Mouse (Mus musculus): ENCODE results near the gene Frmd8. TPM values are rescaled to one million over a fixed set of nuclear protein-coding genes. Genes with fewer than 3 reads are reported as not detected.

The Frmd8 gene
- total and polyA plus RNA-seq, 3 experiments = 22.8 to 34.4 TPM; not detected in 1

DNA sequence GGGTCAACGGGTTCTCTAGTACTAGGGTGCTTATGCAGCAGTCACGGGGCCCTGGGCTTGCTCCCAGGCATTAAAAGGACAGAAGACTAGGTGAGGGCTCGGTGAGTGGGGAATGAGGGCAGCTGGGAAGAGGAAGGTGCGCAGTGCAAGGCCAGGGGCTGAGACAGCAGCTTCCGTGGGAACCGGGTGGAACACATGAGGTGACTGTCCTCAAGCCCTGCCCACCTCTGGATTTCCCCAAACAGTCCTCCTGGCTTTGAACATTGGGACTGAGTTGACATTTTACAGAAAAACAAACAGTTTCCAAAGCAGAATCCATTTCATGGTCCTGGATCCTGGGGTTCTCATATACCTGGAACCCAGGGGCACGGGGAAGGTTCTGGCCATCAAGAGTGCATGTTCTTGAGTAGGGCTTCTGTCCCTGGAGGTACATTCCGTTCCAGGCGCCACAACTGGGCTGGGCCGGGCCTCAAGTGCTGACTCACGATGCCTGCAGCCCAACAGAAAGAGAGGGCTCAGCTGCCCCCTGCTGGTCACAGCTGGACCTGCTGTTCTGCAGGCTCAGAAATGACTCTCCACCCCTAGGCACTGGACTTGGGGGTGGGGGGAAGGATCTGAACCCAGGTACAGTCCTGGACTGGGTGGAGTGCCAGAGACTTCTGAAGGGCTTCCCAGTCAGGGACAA lies 25.1 kb downstream of the Frmd8 start (continued):
- TF ChIP-seq ZKSCAN1 (IDR thresholded peaks at IDR 0.05; ENCODE audit: low read depth, low read length) (no peak), ZC3H11A (IDR thresholded peaks at IDR 0.05; ENCODE audit: low read depth, low read length) (peak; percentile 97), ZNF384 (IDR thresholded peaks at IDR 0.05; ENCODE audit: low read depth, low read length) (no peak), CTCF (IDR thresholded peaks at IDR 0.05 in 2 of 3, conservative IDR thresholded peaks at IDR 0.05 in 1 of 3; ENCODE audit: control insufficient read depth in 1 of 3, insufficient read depth in 1 of 3, low read depth in 2 of 3, low read length in 3 of 3, poor library complexity in 1 of 3, severe bottlenecking in 1 of 3) (peak; percentile 79 to 98 (median 96))

DNA sequence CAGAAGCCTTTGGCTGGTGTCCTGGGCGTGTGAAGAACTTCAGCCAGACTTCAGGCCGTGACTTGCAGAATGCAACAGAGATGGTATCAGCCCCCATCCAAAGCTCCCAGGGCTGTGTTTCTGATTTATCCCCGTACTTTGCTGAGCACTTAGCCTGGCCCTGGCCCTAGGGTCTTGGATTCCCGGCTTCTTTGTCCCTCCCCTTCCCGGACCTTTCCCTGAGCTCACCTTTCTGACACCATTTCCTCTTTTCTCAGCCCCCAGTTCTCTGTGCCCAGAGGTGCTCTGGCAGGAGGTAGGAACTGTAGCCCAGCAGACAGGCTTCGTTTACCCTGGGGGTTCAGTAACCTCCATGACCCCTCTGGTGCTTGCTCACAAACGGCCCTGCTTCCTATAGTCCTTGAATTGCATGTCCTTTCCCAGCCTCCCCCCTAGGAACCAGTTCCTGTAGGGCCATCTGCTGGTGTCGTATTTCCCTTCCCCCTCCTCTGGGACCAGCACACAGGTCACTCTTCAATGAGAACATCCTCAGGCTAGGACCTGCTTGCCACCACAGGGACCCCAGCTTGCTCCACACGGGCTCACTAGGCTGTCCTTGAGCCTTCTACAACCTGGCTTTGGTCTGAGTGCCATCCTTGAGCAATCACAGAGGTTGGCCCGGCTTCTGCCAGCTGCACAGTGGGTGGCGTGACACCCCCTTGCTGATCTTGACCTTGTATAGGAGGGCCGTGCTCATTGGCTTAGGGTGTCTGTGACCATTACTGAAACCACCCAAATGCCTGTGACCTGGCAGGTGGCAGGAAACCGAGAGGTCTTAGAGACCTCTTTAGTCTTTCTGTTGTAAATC lies 26.0 kb downstream of the Frmd8 start:
- H3K9me3 ChIP-seq (replicated peaks; ENCODE audit: insufficient read depth, low read length) = no peaks in the 10 kb centered on the region
- H3K4me3 ChIP-seq (ENCODE audit: control insufficient read depth in 1 of 2, insufficient read depth in 1 of 2, low read depth in 2 of 2, low read length in 2 of 2) = peak overlapping the region; percentile 44
- peak overlapping the region; percentile 86 for H3K9ac ChIP-seq (ENCODE audit: control insufficient read depth, low read depth, low read length, poor library complexity, severe bottlenecking)
- peak overlapping the region; percentile 96 for H3K27ac ChIP-seq (ENCODE audit: control insufficient read depth, low read depth, low read length)
- H3K36me3 ChIP-seq (ENCODE audit: control insufficient read depth in 1 of 2, insufficient read depth in 2 of 2, low read length in 2 of 2) = peaks cover 0 to 27% of the 10 kb centered on the region in 2 experiments; a peak in 2 of 4 replicates
- H3K27me3 ChIP-seq (ENCODE audit: control insufficient read depth in 1 of 2, insufficient read depth in 2 of 2, low read length in 2 of 2) = no peaks in the 10 kb centered on the region
- peak; percentile 81 for DNase-seq (ENCODE audit: low read depth, low spot score)
- peaks cover 12 to 41% of the 10 kb centered on the region in 2 experiments for H3K4me1 ChIP-seq (ENCODE audit: control insufficient read depth in 1 of 2, insufficient read depth in 2 of 2, low read length in 2 of 2)
- TF ChIP-seq MEF2A (IDR thresholded peaks at IDR 0.05; ENCODE audit: extremely low read depth, insufficient replicate concordance, low read depth, low read length, poor library complexity, severe bottlenecking) (no peak), MAZ (IDR thresholded peaks at IDR 0.05; ENCODE audit: low read depth, low read length) (no peak), E2F4 (IDR thresholded peaks at IDR 0.05; ENCODE audit: borderline replicate concordance, low read depth, low read length) (no peak), MYB (IDR thresholded peaks at IDR 0.05; ENCODE audit: low read depth, low read length) (no peak), SMC3 (IDR thresholded peaks at IDR 0.05; ENCODE audit: low read depth, low read length) (peak; percentile 2; the same call in 1 of the 2 replicates), USF1 (IDR thresholded peaks at IDR 0.05; ENCODE audit: low read depth, low read length) (no peak), ETS1 (IDR thresholded peaks at IDR 0.05; ENCODE audit: low read depth, low read length) (peak; percentile 32; the same call in 1 of the 2 replicates), ZNF384 (IDR thresholded peaks at IDR 0.05; ENCODE audit: low read depth, low read length) (no peak), USF2 (IDR thresholded peaks at IDR 0.05; ENCODE audit: borderline replicate concordance in 1 of 2, insufficient read depth in 1 of 2, low read depth in 1 of 2, low read length in 2 of 2) (no peak), RAD21 (IDR thresholded peaks at IDR 0.05; ENCODE audit: low read depth, low read length) (no peak), GABPA (IDR thresholded peaks at IDR 0.05; ENCODE audit: low read depth, low read length) (0 out of 2 replicates have a peak, but pooled peaks have one; percentile 7), TBP (IDR thresholded peaks at IDR 0.05; ENCODE audit: low read depth, low read length) (no peak), NRF1 (IDR thresholded peaks at IDR 0.05; ENCODE audit: insufficient read depth, low read depth, low read length, poor library complexity, severe bottlenecking) (no peak), POLR2A (IDR thresholded peaks at IDR 0.05; ENCODE audit: control insufficient read depth in 1 of 2, insufficient read depth in 1 of 2, low read depth in 1 of 2, low read length in 2 of 2, poor library complexity in 1 of 2) (0 out of 4 replicates have a peak, but pooled peaks of 1 of the 2 experiments have one; percentile 26), UBTF (IDR thresholded peaks at IDR 0.05; ENCODE audit: borderline replicate concordance, insufficient read depth, low read depth, low read length) (no peak), EP300 (IDR thresholded peaks at IDR 0.05; ENCODE audit: low read depth in 1 of 2, low read length in 2 of 2) (no peak), MXI1 (IDR thresholded peaks at IDR 0.05; ENCODE audit: low read depth, low read length) (no peak), ZC3H11A (IDR thresholded peaks at IDR 0.05; ENCODE audit: low read depth, low read length) (no peak), TAL1 (IDR thresholded peaks at IDR 0.05; ENCODE audit: low read length) (no peak), GATA1 (IDR thresholded peaks at IDR 0.05; ENCODE audit: low read depth, low read length) (peak; percentile 70), POLR2AphosphoS2 (IDR thresholded peaks at IDR 0.05; ENCODE audit: low read length) (no peak)
- peaks cover 15% of the 10 kb centered on the region for H3K79me2 ChIP-seq (ENCODE audit: control insufficient read depth, insufficient read depth, low read length, poor library complexity)
